Mouse (Mus musculus) frontal cortex, adult 2 months (tissue): Measurements from ENCODE around the gene Errfi1. TPM values are rescaled to one million over a fixed set of nuclear protein-coding genes. Genes with fewer than 3 reads are reported as not detected.

Experiments
- DNase-seq, 2 experiments: peaks; one replicate each; pipeline ENCODE4 v3.0.0; 2022; ENCODE audit warnings: low spot score in 1 of 2; ENCODE audit errors: extremely low spot score in 1 of 2
- polyA plus RNA-seq: library from polyadenylated mRNA; depleted of rRNA; stranded (reverse); fragments of >200 nt; gene quantifications from 2 replicates; pipeline ENCODE4 v1.2.3, GENCODE M21; 2012

The Errfi1 gene
- polyA plus RNA-seq, 1 experiment: 21.6 TPM

GRCm38 (mm10) chr4:150843181-150843580 lies 10.5 kb upstream of the Errfi1 start:
- no peak for DNase-seq

DNA sequence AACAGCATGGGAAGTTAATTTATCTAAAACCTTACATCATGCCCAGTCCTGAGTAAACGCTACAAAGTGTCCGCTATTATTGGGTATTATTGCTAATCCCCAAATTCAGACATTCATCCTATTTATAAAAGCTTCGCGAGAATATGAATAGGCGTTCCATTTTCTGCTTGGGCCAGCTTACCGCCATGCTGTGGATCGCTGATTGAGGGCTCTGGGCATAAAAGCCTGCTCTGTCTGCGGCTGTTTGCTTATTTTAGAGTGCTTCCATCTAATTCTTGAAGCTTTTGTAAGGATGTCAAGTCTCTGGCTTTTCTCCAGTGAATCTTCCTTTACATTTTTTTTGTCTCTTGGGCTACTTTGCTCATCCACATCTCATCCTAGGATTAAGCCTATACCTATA lies 7.4 kb upstream of the Errfi1 start:
- no peak for DNase-seq

DNA sequence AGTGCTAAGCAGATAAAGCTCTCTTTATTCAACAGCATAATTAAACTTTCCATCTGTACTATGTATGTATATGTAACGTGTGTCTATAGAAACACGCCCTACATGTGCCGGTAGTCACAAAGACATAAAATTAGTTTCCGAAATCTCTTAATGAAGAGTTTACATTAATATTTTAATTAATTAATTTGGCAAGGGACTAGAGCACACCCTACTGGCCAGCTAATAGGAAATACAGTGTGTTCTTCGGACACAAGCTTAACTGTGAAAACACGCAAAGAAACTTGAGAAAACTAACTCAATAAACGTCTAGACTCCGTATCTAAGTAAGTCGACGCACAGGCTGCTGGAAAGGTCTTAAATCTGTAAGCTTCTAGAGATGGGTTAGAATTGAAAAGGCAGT lies 3.8 kb upstream of the Errfi1 start:
- no peak for DNase-seq

DNA sequence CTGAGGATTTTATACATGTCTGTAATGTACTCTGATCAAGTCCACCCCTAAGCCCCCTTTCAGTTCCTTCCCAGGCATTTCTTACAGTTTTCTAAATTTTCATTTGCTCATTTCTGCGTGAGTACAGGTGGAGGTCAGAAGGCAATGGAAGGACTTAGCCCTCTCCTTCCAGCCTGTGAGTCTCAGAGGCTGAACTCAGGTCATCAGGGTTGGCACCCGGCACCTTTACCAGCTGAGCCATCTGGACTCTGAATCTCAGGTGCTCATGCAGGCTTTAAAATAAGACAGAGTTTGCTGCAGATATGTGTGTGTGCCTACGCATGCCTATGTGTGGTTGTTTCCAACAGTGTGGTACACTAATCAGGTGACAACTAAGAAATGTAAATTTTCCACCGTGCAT lies 2.8 kb upstream of the Errfi1 start:
- DNase-seq: no peak

DNA sequence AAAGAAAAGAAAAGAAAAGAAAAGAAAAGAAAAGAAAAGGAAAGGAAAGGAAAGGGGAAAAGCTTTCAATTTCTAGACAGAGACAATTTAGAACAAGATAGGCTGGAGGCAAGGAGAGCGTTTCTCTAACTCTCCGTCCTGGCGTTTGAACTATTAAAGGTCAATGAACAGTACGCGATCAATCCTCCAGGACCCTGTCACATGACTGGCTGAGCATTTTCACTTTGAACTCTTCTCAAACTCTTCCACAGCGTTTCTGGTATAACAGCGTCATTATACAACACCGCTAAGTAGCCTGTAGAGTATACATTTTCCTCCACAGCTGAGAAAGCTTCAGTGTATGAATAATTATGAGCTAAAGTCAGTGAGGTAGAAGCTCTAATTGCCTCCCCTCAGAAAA lies 1.7 kb upstream of the Errfi1 start:
- no peak for DNase-seq

GRCm38 (mm10) chr4:150852479-150852878 lies 1.2 kb upstream of the Errfi1 start:
- no peak for DNase-seq

GRCm38 (mm10) chr4:150854839-150855246 lies 1.1 kb downstream of the Errfi1 start:
- peak; percentile 85 to 96 for DNase-seq

- no peak for DNase-seq
Measured at GRCm38 (mm10) chr4:150855346-150855745, 1.6 kb downstream of the Errfi1 start.

GRCm38 (mm10) chr4:150860526-150860925 lies 6.8 kb downstream of the Errfi1 start:
- no peak for DNase-seq

GRCm38 (mm10) chr4:150861161-150861560 lies 7.4 kb downstream of the Errfi1 start:
- DNase-seq: no peak

- DNase-seq: no peak
Measured at GRCm38 (mm10) chr4:150862626-150863375, 9.1 kb downstream of the Errfi1 start.

DNA sequence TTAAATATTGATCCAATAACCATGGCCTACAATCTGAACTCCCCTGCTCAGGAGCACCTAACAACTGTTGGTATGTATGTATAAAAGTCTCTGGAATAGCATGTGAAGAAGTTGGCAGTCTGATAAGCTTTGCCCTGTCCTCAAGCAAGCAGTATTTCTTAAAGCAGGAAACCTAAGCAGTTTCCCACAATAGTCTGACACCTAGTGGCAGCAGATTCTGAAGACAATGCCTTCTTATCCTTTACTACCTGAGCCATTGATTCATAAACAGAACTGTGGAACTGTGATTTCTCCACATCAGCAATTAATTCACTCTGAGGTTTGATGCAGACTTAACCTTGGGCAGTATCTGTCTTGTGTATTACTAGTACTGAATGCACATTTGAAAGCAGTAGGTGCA lies 11.7 kb downstream of the Errfi1 start:
- DNase-seq: peak in 1 of 2 experiments; percentile 50

- no peak for DNase-seq
Measured at GRCm38 (mm10) chr4:150866069-150866468, 12.3 kb downstream of the Errfi1 start.

GRCm38 (mm10) chr4:150866494-150866893 lies 12.8 kb downstream of the Errfi1 start:
- DNase-seq: no peak

DNA sequence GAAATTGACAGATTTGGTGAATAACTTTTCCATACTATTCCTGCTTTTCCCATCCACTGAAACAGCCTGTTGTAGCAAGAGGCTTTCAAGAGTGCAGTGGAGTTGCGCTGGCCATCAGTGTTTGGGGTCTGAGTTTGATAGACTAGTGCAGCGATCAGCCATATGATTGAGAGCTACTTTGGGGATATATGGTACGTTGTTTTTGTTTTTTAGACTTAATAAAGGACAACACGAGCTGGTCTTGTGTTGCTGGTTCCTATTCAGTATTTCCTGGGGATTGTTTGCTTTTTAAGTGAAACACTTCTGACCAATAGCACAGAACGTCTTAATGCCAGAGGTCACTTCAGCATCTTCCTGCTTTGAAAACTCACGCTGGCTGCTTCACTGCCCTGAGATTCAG lies 14.4 kb downstream of the Errfi1 start:
- no peak for DNase-seq

- DNase-seq: no peak
Measured at GRCm38 (mm10) chr4:150868859-150869258, 15.1 kb downstream of the Errfi1 start.

DNA sequence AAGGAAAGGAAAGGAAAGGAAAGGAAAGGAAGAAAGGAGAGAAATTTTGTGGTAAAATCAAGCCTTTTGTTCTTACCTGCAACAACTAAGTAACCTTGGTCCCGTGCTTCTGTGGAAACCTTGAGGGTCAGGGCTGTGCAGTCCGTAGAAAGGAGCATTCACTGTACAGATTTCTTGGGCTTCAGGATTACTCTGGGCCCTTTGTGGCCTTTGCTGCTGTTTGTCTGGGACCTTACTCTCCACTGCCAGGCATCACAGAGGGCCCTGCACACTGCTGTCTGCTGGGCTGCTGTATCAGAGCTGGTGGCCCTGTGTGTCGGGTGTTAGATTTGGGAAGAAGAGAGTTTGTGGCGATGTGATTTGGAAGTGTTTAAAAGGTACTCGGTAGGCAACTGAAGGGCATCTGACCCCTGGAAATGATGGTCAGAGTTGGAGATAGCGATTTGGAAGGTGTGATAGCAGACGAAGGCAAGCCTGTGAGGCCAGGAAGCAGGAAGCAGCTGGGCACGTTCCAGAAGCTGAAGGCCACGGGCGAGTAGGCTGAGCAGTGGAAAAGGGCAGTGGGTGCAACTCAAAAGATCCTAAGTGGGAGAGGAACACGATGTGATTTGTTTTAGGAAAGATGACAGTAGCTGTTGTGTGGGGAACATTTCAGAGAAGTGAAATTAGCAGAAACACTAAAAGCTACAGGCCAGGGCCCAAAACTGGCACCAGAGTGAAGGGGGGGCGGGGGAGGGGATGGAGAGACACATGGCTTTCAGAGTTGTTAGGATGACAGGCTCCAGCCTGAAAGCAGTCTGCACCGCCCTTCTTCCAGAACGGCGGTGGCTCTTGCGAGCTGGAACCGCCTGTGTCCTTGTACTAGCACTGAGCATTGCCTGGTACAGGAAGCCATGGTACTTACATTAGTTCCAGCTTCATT lies 15.8 kb downstream of the Errfi1 start:
- DNase-seq: no peak

GRCm38 (mm10) chr4:150870963-150871391 lies 17.3 kb downstream of the Errfi1 start:
- DNase-seq: no peak

GRCm38 (mm10) chr4:150871392-150872138 lies 17.8 kb downstream of the Errfi1 start:
- DNase-seq: no peak

- DNase-seq: no peak
Measured at GRCm38 (mm10) chr4:150872139-150872651, 18.5 kb downstream of the Errfi1 start.

DNA sequence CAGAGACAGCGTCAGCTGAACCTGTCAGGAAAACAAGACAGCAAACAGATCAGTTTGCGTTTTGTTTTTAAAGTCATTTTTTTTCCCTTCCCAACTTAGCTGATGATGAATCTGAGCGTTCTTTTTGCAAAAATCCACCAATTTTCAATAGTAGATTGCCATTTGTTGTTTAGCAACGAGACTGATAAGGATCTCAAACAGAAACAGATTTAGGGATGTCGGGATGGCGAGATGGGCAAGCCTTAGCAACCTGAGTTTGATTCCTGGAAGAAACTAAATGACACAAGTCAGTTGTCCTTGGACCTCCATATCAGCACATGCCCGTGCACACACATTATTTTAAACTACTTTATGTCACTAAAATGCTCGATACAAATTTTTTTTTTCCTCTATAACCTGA lies 19.0 kb downstream of the Errfi1 start:
- no peak for DNase-seq
